Mouse (Mus musculus) intestine, embryonic 16.5 days (tissue): Measurements from ENCODE around the gene Pgap3. TPM values are rescaled to one million over a fixed set of nuclear protein-coding genes. Genes with fewer than 3 reads are reported as not detected.

Experiments
- ATAC-seq: fragments of 200-750 bp; cut with Nextera tagmentation; 2 replicates; pipeline ENCODE4 v1.8.0; 2017; ENCODE audit warnings: moderate TSS enrichment, moderate library complexity
- H3K27ac ChIP-seq: fragments of 300-500 bp; sonication (generic); 2 replicates; pipeline ENCODE4 v1.5.1; 2014; ENCODE audit warnings: mild to moderate bottlenecking, low read length
- H3K27me3 ChIP-seq: fragments of 300-500 bp; sonication (generic); replicated peaks from 2 replicates; pipeline ENCODE4 v1.6.1; 2014; ENCODE audit warnings: low read length, control low read depth, mixed read lengths; ENCODE audit not compliant: control insufficient read depth, insufficient read depth
- H3K36me3 ChIP-seq: fragments of 300-500 bp; sonication (generic); 2 replicates; pipeline ENCODE4 v1.6.1; 2014; ENCODE audit warnings: low read length, control low read depth; ENCODE audit not compliant: control insufficient read depth, insufficient read depth
- H3K4me1 ChIP-seq: fragments of 300-500 bp; sonication (generic); 2 replicates; pipeline ENCODE4 v1.6.1; 2014; ENCODE audit warnings: low read length, control low read depth, mixed read lengths; ENCODE audit not compliant: control insufficient read depth, insufficient read depth
- H3K4me2 ChIP-seq: fragments of 300-500 bp; sonication (generic); 2 replicates; pipeline ENCODE4 v1.6.1; 2014; ENCODE audit warnings: low read depth, low read length, control low read depth
- H3K4me3 ChIP-seq: fragments of 300-500 bp; sonication (generic); 2 replicates; pipeline ENCODE4 v1.5.1; 2014; ENCODE audit warnings: mild to moderate bottlenecking, low read length
- H3K9ac ChIP-seq: fragments of 300-500 bp; sonication (generic); 2 replicates; pipeline ENCODE4 v1.6.1; 2014; ENCODE audit warnings: low read depth, low read length
- H3K9me3 ChIP-seq: fragments of 300-500 bp; sonication (generic); 2 replicates; pipeline ENCODE4 v1.6.1; 2016; ENCODE audit warnings: low read length, control low read depth; ENCODE audit not compliant: control insufficient read depth
- WGBS: fragments of 180-500 bp; shearing (Covaris S2); extraction: QIAGEN DNeasy Blood & Tissue Kit; methylation state at CpG from one replicate; pipeline ENCODE4 v1.1.7; 2014; 5-methylcytosine and 5-hydroxymethylcytosine counted together
- polyA plus RNA-seq: library from polyadenylated mRNA; unstranded; fragments of >200 nt; fragmentation: Nextera tagmentation; extraction: Ambion mirVana; gene quantifications from 2 replicates; pipeline ENCODE4 v1.2.1, GENCODE M21; 2015

The Pgap3 gene
- polyA plus RNA-seq, 1 experiment from 2014 or later, result 19.5 TPM

GRCm38 (mm10) chr11:98345253-98345652 is 55.0 kb downstream of the Pgap3 start:
- peaks cover 54% of the 10 kb centered on the region for H3K27me3 ChIP-seq
- no peak overlapping the region; the same call in 1 of the 2 replicates for H3K9ac ChIP-seq
- peak overlapping the region; percentile 50 for H3K4me2 ChIP-seq
- no peaks in the 10 kb centered on the region for H3K36me3 ChIP-seq
- WGBS, result 2% methylated on average over 14 of the region's 14 CpGs
- no peaks in the 10 kb centered on the region for H3K9me3 ChIP-seq
- no peak overlapping the region for H3K27ac ChIP-seq
- peaks cover 15% of the 10 kb centered on the region for H3K4me1 ChIP-seq
- ATAC-seq, result no peak
- H3K4me3 ChIP-seq, result peak overlapping the region; percentile 26

DNA sequence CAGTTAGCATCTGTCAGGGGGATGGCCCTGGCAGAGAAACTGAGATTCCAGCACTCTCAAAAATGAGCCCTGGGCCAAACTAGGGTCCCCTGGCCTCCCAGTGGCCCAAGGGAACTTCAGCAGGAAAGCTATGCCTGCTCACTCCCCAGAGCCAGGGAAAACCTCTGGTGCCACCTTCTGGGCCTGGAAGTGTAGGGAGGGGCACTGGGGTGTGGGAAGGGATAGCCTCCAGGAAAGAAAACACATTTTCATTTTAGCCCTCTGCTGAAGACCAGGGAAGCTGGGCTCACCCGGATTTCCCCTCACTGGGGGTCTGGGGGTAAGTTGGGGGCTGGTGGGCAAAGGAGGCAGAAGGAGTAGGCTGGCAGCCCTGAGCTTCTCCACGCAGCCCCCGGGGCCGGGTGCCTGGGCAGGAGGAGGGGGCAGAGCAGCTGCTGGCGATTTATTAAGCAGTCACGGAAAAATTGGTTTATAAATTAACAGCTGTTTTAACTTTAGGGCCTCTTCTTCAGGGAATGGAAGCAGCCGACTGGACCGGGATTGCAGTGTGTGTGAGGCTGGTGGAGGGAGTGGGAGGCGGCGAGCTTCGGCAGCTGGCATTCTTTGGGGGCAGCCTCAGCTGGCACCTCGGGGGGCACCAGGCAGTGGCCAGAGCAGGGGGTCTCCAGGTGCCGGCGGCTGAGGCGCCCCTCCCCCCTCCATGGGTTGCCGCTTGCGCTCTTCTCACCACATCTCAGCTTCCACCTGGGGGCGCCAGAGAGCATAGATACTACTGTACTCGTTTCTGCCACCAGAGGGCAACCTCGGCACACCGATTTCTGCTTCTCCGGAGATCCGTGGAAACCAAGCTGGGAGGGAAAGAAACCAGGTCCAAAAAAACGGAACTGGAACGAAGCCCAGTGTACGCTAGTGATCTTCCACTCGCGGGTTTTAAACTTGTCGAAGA is 58.0 kb downstream of the Pgap3 start:
- Histone ChIP-seq H3K4me3 (peak overlapping the region; percentile 45), H3K9ac (peak overlapping the region; percentile 58; the same call in 1 of the 2 replicates), H3K4me2 (peak overlapping the region; percentile 77), H3K27ac (no peak overlapping the region), H3K27me3 (peaks cover 52% of the 10 kb centered on the region), H3K9me3 (no peaks in the 10 kb centered on the region), H3K4me1 (peaks cover 28% of the 10 kb centered on the region), H3K36me3 (no peaks in the 10 kb centered on the region)
- ATAC-seq, result peak; percentile 49
- WGBS, result under 1% methylated on average over 29 of the region's 29 CpGs

- Histone ChIP-seq H3K4me3 (no peak overlapping the region), H3K4me2 (no peak overlapping the region), H3K9me3 (no peaks in the 10 kb centered on the region), H3K4me1 (peaks cover 28% of the 10 kb centered on the region), H3K9ac (no peak overlapping the region), H3K36me3 (no peaks in the 10 kb centered on the region), H3K27me3 (peaks cover 58% of the 10 kb centered on the region), H3K27ac (no peak overlapping the region)
- WGBS, result 65% methylated on average over 4 of the region's 4 CpGs
- ATAC-seq, result no peak
Observed at GRCm38 (mm10) chr11:98341174-98341573, 59.1 kb downstream of the Pgap3 start.

GRCm38 (mm10) chr11:98340597-98340996 is 59.7 kb downstream of the Pgap3 start:
- ATAC-seq, result no peak
- Histone ChIP-seq H3K9me3 (no peaks in the 10 kb centered on the region), H3K27ac (no peak overlapping the region), H3K4me1 (peaks cover 28% of the 10 kb centered on the region), H3K4me3 (no peak overlapping the region), H3K36me3 (no peaks in the 10 kb centered on the region), H3K27me3 (peaks cover 64% of the 10 kb centered on the region), H3K4me2 (no peak overlapping the region), H3K9ac (no peak overlapping the region)
- 14% methylated on average over 4 of the region's 4 CpGs for WGBS

- H3K27ac ChIP-seq, result no peak overlapping the region
- peak overlapping the region; percentile 99; the same call in 1 of the 2 replicates for H3K4me2 ChIP-seq
- peaks cover 67% of the 10 kb centered on the region for H3K27me3 ChIP-seq
- peaks cover 34% of the 10 kb centered on the region for H3K4me1 ChIP-seq
- WGBS, result 12% methylated on average over 11 of the region's 11 CpGs
- no peaks in the 10 kb centered on the region for H3K36me3 ChIP-seq
- H3K4me3 ChIP-seq, result no peak overlapping the region; the same call in 1 of the 2 replicates
- no peaks in the 10 kb centered on the region for H3K9me3 ChIP-seq
- ATAC-seq, result peak; percentile 21; the same call in 1 of the 2 replicates
- no peak overlapping the region for H3K9ac ChIP-seq
Observed at GRCm38 (mm10) chr11:98339679-98340287, 60.5 kb downstream of the Pgap3 start.

GRCm38 (mm10) chr11:98339071-98339501 is 61.2 kb downstream of the Pgap3 start:
- H3K27ac ChIP-seq, result no peak overlapping the region
- under 1% methylated on average over 19 of the region's 19 CpGs for WGBS

More at GRCm38 (mm10) chr11:98339071-98339501, 61.2 kb downstream of the Pgap3 start:
- H3K27me3 ChIP-seq, result peaks cover 74% of the 10 kb centered on the region
- H3K9ac ChIP-seq, result peak overlapping the region; percentile 64
- peak overlapping the region; percentile 61 for H3K4me3 ChIP-seq
- peaks cover 41% of the 10 kb centered on the region for H3K4me1 ChIP-seq
- no peak for ATAC-seq
- no peaks in the 10 kb centered on the region for H3K36me3 ChIP-seq
- no peaks in the 10 kb centered on the region for H3K9me3 ChIP-seq
- H3K4me2 ChIP-seq, result peak overlapping the region; percentile 99

Other genes starting within 250 kb of the Pgap3 start
- 50.3 and 52.4 TPM in 2 replicates for gene Med1, start 207.2 kb downstream of the Pgap3 start, polyA plus RNA-seq
- gene Cdk12, start 197.4 kb downstream of the Pgap3 start, polyA plus RNA-seq, result 6.2 and 6.5 TPM in 2 replicates
- gene Neurod2, start 70.8 kb downstream of the Pgap3 start, polyA plus RNA-seq, result 0.05 TPM in 1 of 2 replicates, not detected in the other
- gene Ppp1r1b, start 52.1 kb downstream of the Pgap3 start, polyA plus RNA-seq, result 91.7 and 92.3 TPM in 2 replicates
- 44.8 and 44.9 TPM in 2 replicates for gene Stard3, start 42.1 kb downstream of the Pgap3 start, polyA plus RNA-seq
- gene Tcap, start 16.7 kb downstream of the Pgap3 start, polyA plus RNA-seq, result 0.28 TPM in 1 of 2 replicates, not detected in the other
- gene Pnmt, start 14.0 kb downstream of the Pgap3 start, polyA plus RNA-seq, result 0.16 TPM in 1 of 2 replicates, not detected in the other
- gene Erbb2, start 12.0 kb upstream of the Pgap3 start, polyA plus RNA-seq, result 33.8 and 37.5 TPM in 2 replicates
- 279 and 304 TPM in 2 replicates for gene Mien1, start 38.5 kb upstream of the Pgap3 start, polyA plus RNA-seq
- gene Grb7, start 45.9 kb upstream of the Pgap3 start, polyA plus RNA-seq, result 87.1 and 87.3 TPM in 2 replicates
- gene Ikzf3, start 145.5 kb upstream of the Pgap3 start, polyA plus RNA-seq, result 0.23 and 0.24 TPM in 2 replicates
- gene Zpbp2, start 150.6 kb upstream of the Pgap3 start, polyA plus RNA-seq, result 0.92 and 1.0 TPM in 2 replicates
- 62.9 and 65.2 TPM in 2 replicates for gene Ormdl3, start 186.9 kb upstream of the Pgap3 start, polyA plus RNA-seq
- gene Lrrc3c, start 197.8 kb upstream of the Pgap3 start, polyA plus RNA-seq, result not detected in 2 replicates
- 0.33 and 0.57 TPM in 2 replicates for gene Gm12355, start 225.2 kb upstream of the Pgap3 start, polyA plus RNA-seq
- not detected in 2 replicates for gene Gsdma3, start 225.9 kb upstream of the Pgap3 start, polyA plus RNA-seq
- 0.58 and 0.93 TPM in 2 replicates for gene Gsdma2, start 246.3 kb upstream of the Pgap3 start, polyA plus RNA-seq